Mouse (Mus musculus): ENCODE data around the gene Gm17087.

DNA sequence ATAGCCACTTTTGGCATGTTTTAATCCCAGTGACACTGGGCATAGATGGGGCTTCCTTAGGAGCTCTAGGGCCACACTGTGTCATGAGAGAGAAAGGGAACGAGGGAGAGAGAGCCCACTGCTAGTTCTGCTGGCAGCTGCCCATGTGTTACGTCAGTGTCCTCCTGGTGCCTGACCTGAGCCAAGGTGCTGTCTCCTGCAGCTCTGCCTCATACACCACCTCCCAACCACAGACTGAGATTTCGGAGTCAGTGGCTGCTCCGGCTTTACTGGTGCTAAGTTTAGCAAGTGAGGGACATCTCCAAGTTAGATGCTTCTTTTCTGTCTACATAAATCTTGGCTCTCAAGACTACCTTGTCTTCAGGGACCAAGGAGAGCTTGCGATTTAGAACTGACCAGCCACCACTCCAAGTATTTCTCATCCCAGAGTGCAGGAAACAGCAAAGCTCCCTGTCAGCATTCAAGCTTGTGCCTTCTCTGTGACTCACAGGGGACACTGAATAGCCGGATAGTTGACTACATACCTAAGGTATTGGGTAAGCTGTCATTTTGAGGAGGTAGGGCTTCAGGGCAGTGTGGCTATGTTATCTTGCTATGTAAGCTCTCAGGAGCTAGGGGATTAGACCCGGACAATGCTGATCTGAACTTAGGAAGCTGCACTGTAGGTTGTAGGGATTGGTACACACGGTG lies 14.3 kb downstream of the Gm17087 start:
- no peak for TF ChIP-seq POLR2A (IDR thresholded peaks at IDR 0.05; ENCODE audit: insufficient read depth, low read length)
- TF ChIP-seq CTCF (IDR thresholded peaks at IDR 0.05; ENCODE audit: low read depth, low read length): no peak

Measured in ES-Bruce4 (cell line).